ENCODE assay signal across 16 mouse cellular contexts in genomic region chr13:101505054-101505453, GRCm38 (mm10).
"Had no signal": no experiment of that assay in that cellular context is flagged by ENCODE, and none has a peak within 500 bp of the region (broad histone marks: within the 10 kb centered on the region; RNA-seq: fewer than 3 reads in every experiment).

No protein-coding gene starts in this region.

- DNase-seq: left cerebral cortex, postnatal 4 days; liver; liver, embryonic 13.5 days; liver, postnatal 0 days; lung, adult 18-20 months; lung, adult 2 months; lung, postnatal 10 days; lung, postnatal 14 days; lung, postnatal 36 days; lung, postnatal 4 days; midbrain, embryonic 14.5 days had no signal

- ATAC-seq: liver, embryonic 12.5 days; lung, postnatal 0 days; midbrain, embryonic 13.5 days; midbrain, embryonic 15.5 days; midbrain, embryonic 16.5 days had no signal
